Mouse (Mus musculus) embryonic facial prominence, embryonic 13.5 days (tissue): ENCODE results near the gene Flt1. TPM values are rescaled to one million over a fixed set of nuclear protein-coding genes. Genes with fewer than 3 reads are reported as not detected.
"Not testable (repeated sequence)": the region's sequence is repeated elsewhere in the genome, so short reads cannot be mapped to it uniquely, and the experiment has no call there.

Experiments used
- ATAC-seq: fragments of 200-750 bp; cut with Nextera tagmentation; 2 replicates; pipeline ENCODE4 v1.8.0; 2017; ENCODE audit warnings: low read depth; ENCODE audit not compliant: insufficient number of reproducible peaks, insufficient read depth, low FRiP score, low TSS enrichment
- H3K27ac ChIP-seq: fragments of 300-500 bp; sonication (generic); 2 replicates; pipeline ENCODE4 v1.5.1; 2015; ENCODE audit warnings: moderate library complexity, mild to moderate bottlenecking, inconsistent platforms
- H3K27me3 ChIP-seq: fragments of 300-500 bp; sonication (generic); 2 replicates; pipeline ENCODE4 v1.6.1; 2015; ENCODE audit warnings: mild to moderate bottlenecking, inconsistent platforms
- H3K36me3 ChIP-seq: fragments of 300-500 bp; sonication (generic); 2 replicates; pipeline ENCODE4 v1.6.1; 2015; ENCODE audit warnings: mild to moderate bottlenecking, inconsistent platforms
- H3K4me1 ChIP-seq: fragments of 300-500 bp; sonication (generic); 2 replicates; pipeline ENCODE4 v1.6.1; 2015; ENCODE audit warnings: inconsistent platforms
- H3K4me2 ChIP-seq: fragments of 300-500 bp; sonication (generic); 2 replicates; pipeline ENCODE4 v1.6.1; 2015; ENCODE audit warnings: moderate library complexity, mild to moderate bottlenecking, inconsistent platforms
- H3K4me3 ChIP-seq: fragments of 300-500 bp; sonication (generic); 2 replicates; pipeline ENCODE4 v1.5.1; 2015; ENCODE audit warnings: mild to moderate bottlenecking, inconsistent platforms
- H3K9ac ChIP-seq: fragments of 300-500 bp; sonication (generic); 2 replicates; pipeline ENCODE4 v1.6.1; 2015; ENCODE audit warnings: mild to moderate bottlenecking, inconsistent platforms
- H3K9me3 ChIP-seq: fragments of 300-500 bp; sonication (generic); 2 replicates; pipeline ENCODE4 v1.6.1; 2016; ENCODE audit warnings: inconsistent platforms
- WGBS: fragments of 180-500 bp; shearing (Covaris S2); methylation state at CpG from one replicate; pipeline ENCODE4 v1.1.7; 2015; ENCODE audit warnings: mixed read lengths; 5-methylcytosine and 5-hydroxymethylcytosine counted together
- polyA plus RNA-seq: library from polyadenylated mRNA; unstranded; fragments of >200 nt; fragmentation: Nextera tagmentation; extraction: Ambion mirVana; gene quantifications from 2 replicates; pipeline ENCODE4 v1.2.1, GENCODE M21; 2015

Gene Flt1
- polyA plus RNA-seq, 1 experiment from 2014 or later, result 10.0 TPM

- Histone ChIP-seq H3K9me3 (no peaks in the 10 kb centered on the region), H3K27me3 (no peaks in the 10 kb centered on the region), H3K4me1 (no peaks in the 10 kb centered on the region), H3K9ac (no peak overlapping the region), H3K4me3 (no peak overlapping the region), H3K36me3 (no peaks in the 10 kb centered on the region), H3K4me2 (no peak overlapping the region), H3K27ac (no peak overlapping the region)
- WGBS, result 86% methylated on average over 7 of the region's 7 CpGs
- no peak for ATAC-seq
Measured at GRCm38 (mm10) chr5:147572695-147573094, 153.1 kb downstream of the Flt1 start.

DNA sequence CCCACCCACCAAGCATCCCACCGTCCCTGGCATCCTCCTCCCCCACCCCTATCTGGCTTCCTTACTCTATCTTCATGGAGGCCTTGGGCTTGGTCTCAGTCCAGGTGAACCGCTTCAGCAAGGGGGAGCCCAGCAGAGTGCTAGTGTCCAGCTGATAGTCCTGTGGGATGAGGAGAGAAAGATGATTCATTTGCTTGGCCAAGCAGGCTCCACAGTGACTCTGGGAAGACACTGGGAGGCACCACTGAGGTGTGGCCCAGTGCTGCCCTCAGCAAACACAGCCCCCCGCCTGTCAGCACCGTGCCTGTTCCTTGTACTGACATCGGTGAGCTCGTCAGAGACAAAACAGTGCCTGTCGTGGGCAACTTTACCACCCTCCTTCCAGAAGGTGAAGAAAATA, 159.5 kb downstream of the Flt1 start:
- Histone ChIP-seq H3K9me3 (no peaks in the 10 kb centered on the region), H3K27me3 (no peaks in the 10 kb centered on the region), H3K4me3 (no peak overlapping the region), H3K36me3 (no peaks in the 10 kb centered on the region), H3K9ac (no peak overlapping the region), H3K4me1 (peaks cover 5% of the 10 kb centered on the region; the same call in 1 of the 2 replicates), H3K27ac (no peak overlapping the region), H3K4me2 (no peak overlapping the region)
- WGBS, result 57% methylated on average over 7 of the region's 7 CpGs
- no peak for ATAC-seq

DNA sequence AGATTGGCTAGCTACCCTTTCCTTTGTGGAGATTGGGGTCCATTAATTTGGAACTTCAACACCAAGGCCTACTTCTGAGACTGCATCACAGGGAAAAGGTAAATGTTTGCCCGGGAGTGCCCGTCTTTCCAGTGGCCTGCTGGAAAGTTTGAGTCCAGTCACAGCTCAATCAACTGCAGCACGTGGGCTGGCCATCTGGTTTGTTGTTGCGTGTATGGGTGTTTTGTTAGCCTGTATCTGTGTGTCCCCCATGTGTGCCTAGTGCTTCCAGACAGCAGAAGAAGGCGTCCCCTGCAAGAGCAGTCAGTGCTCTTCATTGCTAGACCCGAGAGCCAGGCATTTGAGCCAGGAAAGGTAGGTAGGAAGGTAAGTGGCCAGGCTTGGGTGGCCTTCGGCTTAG, 160.4 kb downstream of the Flt1 start:
- Histone ChIP-seq H3K36me3 (no peaks in the 10 kb centered on the region), H3K4me2 (no peak overlapping the region), H3K4me1 (peaks cover 5% of the 10 kb centered on the region; the same call in 1 of the 2 replicates), H3K27ac (no peak overlapping the region), H3K9ac (no peak overlapping the region), H3K4me3 (no peak overlapping the region), H3K27me3 (no peaks in the 10 kb centered on the region), H3K9me3 (no peaks in the 10 kb centered on the region)
- no peak for ATAC-seq
- WGBS, result 85% methylated on average over 7 of the region's 7 CpGs

DNA sequence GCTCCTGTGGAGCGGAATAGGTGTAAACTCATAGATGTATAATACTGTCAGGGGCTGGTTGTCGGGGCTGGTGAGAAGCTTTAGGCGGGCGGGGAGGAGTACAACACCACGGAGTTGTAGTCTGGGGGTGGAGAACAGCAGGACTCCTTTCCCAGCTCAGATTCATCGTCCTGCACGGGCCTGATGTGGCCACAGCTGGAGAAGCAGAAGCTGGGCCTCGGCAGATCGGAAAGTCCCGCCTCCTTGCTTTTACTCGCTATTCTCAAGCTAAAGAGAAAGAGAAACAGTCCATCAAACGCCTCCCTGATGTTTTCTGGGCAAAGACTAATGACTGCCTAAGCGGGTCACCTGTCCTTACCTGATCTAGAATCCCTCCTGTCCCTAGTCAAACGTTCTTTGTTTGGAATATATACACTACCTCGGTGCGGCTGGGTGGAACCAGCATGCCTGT, 161.6 kb downstream of the Flt1 start:
- 22% methylated on average over 16 of the region's 16 CpGs for WGBS
- no peaks in the 10 kb centered on the region for H3K36me3 ChIP-seq
- no peaks in the 10 kb centered on the region for H3K9me3 ChIP-seq
- peak overlapping the region; percentile 13; the same call in 1 of the 2 replicates for H3K4me3 ChIP-seq
- no peak overlapping the region for H3K9ac ChIP-seq
- ATAC-seq, result no peak
- no peaks in the 10 kb centered on the region for H3K27me3 ChIP-seq
- H3K4me1 ChIP-seq, result peaks cover 5% of the 10 kb centered on the region; the same call in 1 of the 2 replicates
- H3K4me2 ChIP-seq, result peak overlapping the region; percentile 50
- no peak overlapping the region for H3K27ac ChIP-seq

DNA sequence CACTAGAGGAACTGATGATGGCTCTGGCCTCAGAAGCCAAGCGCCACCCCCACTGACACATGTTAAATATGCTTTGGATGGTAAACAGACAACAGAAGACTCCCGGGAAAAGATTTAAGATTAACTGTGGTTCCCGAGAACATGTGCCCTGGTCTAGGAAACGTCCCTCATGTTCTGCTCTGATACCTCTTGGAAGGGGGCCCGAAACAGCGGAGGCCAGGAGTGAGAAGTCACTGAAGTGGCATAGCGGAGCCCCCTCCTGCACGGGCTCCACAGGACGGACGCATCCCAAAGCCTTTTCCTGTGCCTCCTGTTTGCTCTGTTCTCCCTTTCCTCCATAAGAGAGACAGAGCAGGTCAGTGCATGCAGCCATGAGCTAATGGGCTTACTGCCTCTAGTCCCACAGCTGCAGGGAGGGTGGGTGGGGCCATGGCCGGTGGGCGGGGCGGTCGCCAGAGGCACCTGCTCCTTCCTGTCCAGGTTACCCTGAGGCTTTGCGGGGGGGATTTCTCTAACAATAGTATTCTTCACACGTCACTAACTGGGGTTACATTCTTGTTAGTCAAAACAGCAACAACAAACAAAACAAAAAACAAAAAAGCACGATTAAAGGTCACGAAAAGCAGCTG, 162.2 kb downstream of the Flt1 start:
- H3K4me3 ChIP-seq, result peak overlapping the region; percentile 13; the same call in 1 of the 2 replicates
- WGBS, result 40% methylated on average over 18 of the region's 18 CpGs
- peaks cover 5% of the 10 kb centered on the region; the same call in 1 of the 2 replicates for H3K4me1 ChIP-seq
- no peaks in the 10 kb centered on the region for H3K36me3 ChIP-seq
- H3K9ac ChIP-seq, result no peak overlapping the region
- ATAC-seq, result peak; percentile 20; the same call in 1 of the 2 replicates
- H3K27me3 ChIP-seq, result no peaks in the 10 kb centered on the region
- peak overlapping the region; percentile 50 for H3K4me2 ChIP-seq
- H3K9me3 ChIP-seq, result no peaks in the 10 kb centered on the region
- no peak overlapping the region for H3K27ac ChIP-seq

GRCm38 (mm10) chr5:147557641-147558040, 168.2 kb downstream of the Flt1 start:
- WGBS, result 64% methylated on average over 6 of the region's 6 CpGs
- not testable (repeated sequence) for ATAC-seq, H3K4me2 ChIP-seq, H3K4me3 ChIP-seq, H3K9ac ChIP-seq, H3K36me3 ChIP-seq, H3K27ac ChIP-seq, H3K27me3 ChIP-seq, H3K9me3 ChIP-seq, H3K4me1 ChIP-seq

GRCm38 (mm10) chr5:147551879-147552627, 173.8 kb downstream of the Flt1 start:
- no peak for ATAC-seq

DNA sequence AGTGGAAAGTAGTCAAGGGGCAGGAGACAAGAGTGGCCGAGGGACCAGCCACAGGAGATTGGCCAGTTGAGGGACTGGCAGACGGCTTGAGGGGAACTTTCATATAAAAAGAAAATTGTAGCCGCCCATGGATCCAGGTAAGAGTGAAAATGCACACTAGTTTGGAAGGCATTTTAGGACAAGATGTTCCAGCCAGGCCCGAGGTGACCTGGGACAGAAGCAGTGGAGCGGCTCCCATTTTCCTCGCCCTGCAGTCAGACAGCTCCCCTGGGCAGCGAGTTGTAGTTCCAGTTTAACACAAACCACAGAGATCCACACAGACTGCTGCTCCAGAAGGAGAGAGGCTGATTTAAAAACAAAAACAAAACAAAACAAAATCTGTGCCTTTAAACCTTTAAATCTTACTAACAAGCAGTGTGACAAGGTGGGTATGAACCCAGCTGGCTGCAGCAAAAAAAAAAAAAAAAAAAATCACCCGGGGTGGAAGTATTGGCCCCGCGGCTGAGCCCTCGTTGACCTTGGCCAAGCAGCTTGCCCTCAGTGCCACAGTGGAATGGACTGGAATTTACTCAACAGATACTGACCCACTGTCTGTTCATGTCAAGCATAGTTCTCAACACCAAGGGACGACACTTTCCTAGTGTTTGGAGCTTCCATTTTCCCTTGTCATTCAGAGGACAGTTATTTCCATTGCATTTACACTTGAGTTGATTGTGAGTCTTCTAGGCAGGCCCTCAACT, 176.6 kb downstream of the Flt1 start:
- H3K4me2 ChIP-seq, result no peak overlapping the region
- no peak for ATAC-seq
- no peak overlapping the region for H3K4me3 ChIP-seq
- H3K9me3 ChIP-seq, result no peaks in the 10 kb centered on the region
- 86% methylated on average over 12 of the region's 12 CpGs for WGBS
- no peak overlapping the region for H3K27ac ChIP-seq
- H3K9ac ChIP-seq, result no peak overlapping the region
- H3K36me3 ChIP-seq, result peaks cover 56% of the 10 kb centered on the region
- H3K4me1 ChIP-seq, result peaks cover 7% of the 10 kb centered on the region; the same call in 1 of the 2 replicates
- no peaks in the 10 kb centered on the region for H3K27me3 ChIP-seq

More at GRCm38 (mm10) chr5:147551879-147552627, 173.8 kb downstream of the Flt1 start:
- Histone ChIP-seq H3K27me3 (no peaks in the 10 kb centered on the region), H3K36me3 (peaks cover 36% of the 10 kb centered on the region), H3K9me3 (no peaks in the 10 kb centered on the region), H3K9ac (no peak overlapping the region), H3K4me2 (no peak overlapping the region), H3K27ac (no peak overlapping the region), H3K4me1 (peaks cover 10% of the 10 kb centered on the region; the same call in 1 of the 2 replicates), H3K4me3 (no peak overlapping the region)
- WGBS, result 64% methylated on average over 13 of the region's 13 CpGs

GRCm38 (mm10) chr5:147545731-147546241, 180.0 kb downstream of the Flt1 start:
- Histone ChIP-seq H3K9ac (no peak overlapping the region), H3K9me3 (no peaks in the 10 kb centered on the region), H3K4me1 (no peaks in the 10 kb centered on the region), H3K4me3 (no peak overlapping the region), H3K27ac (no peak overlapping the region), H3K4me2 (no peak overlapping the region), H3K27me3 (no peaks in the 10 kb centered on the region), H3K36me3 (peaks cover 71% of the 10 kb centered on the region)
- WGBS, result 66% methylated on average over 11 of the region's 11 CpGs
- no peak for ATAC-seq

DNA sequence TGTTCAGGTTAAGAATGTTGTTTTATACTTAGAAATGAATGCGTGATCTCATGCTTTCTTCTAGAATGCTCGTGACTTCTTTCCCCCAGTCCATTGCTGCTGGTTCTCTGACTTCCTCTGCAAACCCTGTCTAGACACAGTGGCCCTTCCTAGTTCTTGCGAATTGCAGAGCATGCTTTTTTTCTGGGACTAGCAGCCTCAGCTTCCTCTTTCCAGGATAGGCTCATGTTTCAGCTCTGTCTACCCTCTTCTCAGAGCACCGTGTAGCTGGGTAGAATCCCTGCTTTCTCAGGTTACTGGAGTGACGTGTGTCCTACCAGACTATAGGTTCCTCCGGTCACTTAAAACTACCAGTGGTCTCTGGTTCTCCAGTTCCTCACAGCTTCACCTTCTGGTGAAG, 183.5 kb downstream of the Flt1 start:
- H3K27ac ChIP-seq, result no peak overlapping the region
- H3K9ac ChIP-seq, result no peak overlapping the region
- no peaks in the 10 kb centered on the region for H3K9me3 ChIP-seq
- no peak for ATAC-seq
- H3K27me3 ChIP-seq, result no peaks in the 10 kb centered on the region
- 58% methylated on average over 6 of the region's 6 CpGs for WGBS
- H3K4me3 ChIP-seq, result no peak overlapping the region
- H3K4me2 ChIP-seq, result no peak overlapping the region
- H3K36me3 ChIP-seq, result peaks cover 63% of the 10 kb centered on the region
- H3K4me1 ChIP-seq, result no peaks in the 10 kb centered on the region

- H3K4me1 ChIP-seq, result no peaks in the 10 kb centered on the region
- ATAC-seq, result no peak
- WGBS, result 92% methylated on average over 4 of the region's 4 CpGs
- no peaks in the 10 kb centered on the region for H3K9me3 ChIP-seq
- peaks cover 58% of the 10 kb centered on the region for H3K36me3 ChIP-seq
- H3K4me3 ChIP-seq, result no peak overlapping the region
- H3K9ac ChIP-seq, result no peak overlapping the region
- no peak overlapping the region for H3K4me2 ChIP-seq
- no peaks in the 10 kb centered on the region for H3K27me3 ChIP-seq
- no peak overlapping the region for H3K27ac ChIP-seq
Measured at GRCm38 (mm10) chr5:147539815-147540214, 186.0 kb downstream of the Flt1 start.
